Mouse (Mus musculus) liver, embryonic 14.5 days (tissue): ENCODE results near the gene Trappc10.

Source experiments
- CTCF ChIP-seq: IDR thresholded peaks from 2 replicates; pipeline ENCODE4 v1.5.1; 2016; ENCODE audit warnings: antibody characterized with exemption, low read depth, control low read depth
- EP300 ChIP-seq: IDR thresholded peaks from 2 replicates; pipeline ENCODE4 v1.6.1; 2016; ENCODE audit warnings: antibody characterized with exemption, low read depth

- no peak for TF ChIP-seq CTCF
- no peak for TF ChIP-seq EP300
Observed at GRCm38 (mm10) chr10:78292381-78292780, 47.9 kb upstream of the Trappc10 start.
